ENCODE assay signal across 8 mouse cellular contexts in the genomic region with DNA sequence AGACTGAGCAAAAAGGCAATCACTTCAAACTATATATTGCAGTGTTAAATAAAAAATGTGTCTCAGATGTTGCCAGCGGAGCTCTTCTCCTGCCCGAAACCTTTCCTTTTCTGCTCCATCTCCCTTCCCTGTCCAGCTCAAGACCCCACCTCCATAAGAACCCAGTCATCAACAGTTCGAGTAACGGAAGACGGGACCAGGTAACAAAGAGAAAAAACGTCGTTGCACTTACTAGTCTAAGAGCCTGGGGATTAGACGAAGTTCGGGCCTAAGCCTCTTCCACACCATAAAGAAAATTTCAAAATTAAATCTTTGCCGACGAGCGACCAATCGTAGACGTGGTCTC. TPM values are rescaled to one million over a fixed set of nuclear protein-coding genes. Genes with fewer than 3 reads are reported as not detected.
DNase-seq lines count a peak whose midpoint lies in the region; ATAC-seq and TF ChIP-seq lines count a peak whose summit lies in the region.

A gene (minus strand): TSS at position 300 of the 346 bp plus-strand sequence.

- ATAC-seq in lung, embryonic 16.5 days (ENCODE audit: low read depth): no peak
- no peak for ATAC-seq in limb, embryonic 13.5 days (ENCODE audit: low FRiP score, low read depth)

- peaks cover 18% of the 10 kb centered on the region for H3K36me3 ChIP-seq in lung, embryonic 16.5 days (ENCODE audit: control insufficient read depth, insufficient read depth, low read length)
- H3K36me3 ChIP-seq in forebrain, embryonic 10.5 days (replicated peaks): peaks cover 54% of the 10 kb centered on the region
- H3K36me3 ChIP-seq in limb, embryonic 13.5 days: peaks cover 32% of the 10 kb centered on the region
- peaks cover 2% of the 10 kb centered on the region for H3K36me3 ChIP-seq in small intestine, adult 2 months (ENCODE audit: control insufficient read depth, insufficient read depth, low read length)

- peak within 1 kb of the TSS; percentile 93 for H3K27ac ChIP-seq in lung, embryonic 16.5 days (ENCODE audit: low read length)
- H3K27ac ChIP-seq in forebrain, embryonic 10.5 days: peak within 1 kb of the TSS; percentile 100
- H3K27ac ChIP-seq in limb, embryonic 13.5 days: peak within 1 kb of the TSS; percentile 97
- H3K27ac ChIP-seq in small intestine, adult 2 months (ENCODE audit: insufficient read depth, low read depth, low read length): peak within 1 kb of the TSS; percentile 76

- peak within 1 kb of the TSS; percentile 98 for H3K9ac ChIP-seq in lung, embryonic 16.5 days (ENCODE audit: low read length)
- peak within 1 kb of the TSS; percentile 99 for H3K9ac ChIP-seq in limb, embryonic 13.5 days

- intact Hi-C loops in left cerebral cortex, postnatal 14 days (cut with DNase I): no loop called here

- 0% methylated on average over 14 of the region's 14 CpGs for WGBS in lung, embryonic 16.5 days
- WGBS in forebrain, embryonic 10.5 days: under 1% methylated on average over 14 of the region's 14 CpGs
- 1% methylated on average over 14 of the region's 14 CpGs for WGBS in limb, embryonic 13.5 days
- WGBS in small intestine, adult 2 months: 0% methylated on average over 14 of the region's 14 CpGs

- TF ChIP-seq POLR2A in small intestine, adult 2 months (IDR thresholded peaks at IDR 0.05; ENCODE audit: low read depth, low read length): no peak

- DNase-seq in lung, postnatal 25 days (ENCODE audit: low spot score): no peak
- no peak for DNase-seq in forebrain, embryonic 10.5 days (ENCODE audit: extremely low spot score, low spot score)
- DNase-seq in left cerebral cortex, postnatal 14 days (ENCODE audit: low spot score in 2 of 2): no peak
- no peak for DNase-seq in lung, postnatal 36 days
- DNase-seq in frontal cortex, postnatal 14 days (ENCODE audit: low spot score in 2 of 2): no peak

- peak within 1 kb of the TSS; percentile 95 for H3K4me3 ChIP-seq in lung, embryonic 16.5 days (ENCODE audit: low read length)
- H3K4me3 ChIP-seq in forebrain, embryonic 10.5 days: peak within 1 kb of the TSS; percentile 75
- peak within 1 kb of the TSS; percentile 99 for H3K4me3 ChIP-seq in limb, embryonic 13.5 days
- H3K4me3 ChIP-seq in small intestine, adult 2 months (ENCODE audit: low read depth, low read length): peak within 1 kb of the TSS; percentile 74

- no peak for TF ChIP-seq CTCF in small intestine, adult 2 months (IDR thresholded peaks at IDR 0.05; ENCODE audit: extremely low read depth, insufficient read length, insufficient replicate concordance, low read depth, low read length)

- H3K4me1 ChIP-seq in lung, embryonic 16.5 days (replicated peaks; ENCODE audit: control insufficient read depth, insufficient read depth, low read length): peaks cover 9% of the 10 kb centered on the region
- H3K4me1 ChIP-seq in forebrain, embryonic 10.5 days: peaks cover 32% of the 10 kb centered on the region
- peaks cover 30% of the 10 kb centered on the region for H3K4me1 ChIP-seq in limb, embryonic 13.5 days
- no peaks in the 10 kb centered on the region for H3K4me1 ChIP-seq in small intestine, adult 2 months (ENCODE audit: control insufficient read depth, insufficient read depth, insufficient read length, low read length)

- no peaks in the 10 kb centered on the region for H3K27me3 ChIP-seq in lung, embryonic 16.5 days (ENCODE audit: control insufficient read depth, insufficient read depth, low read depth, low read length)
- no peaks in the 10 kb centered on the region for H3K27me3 ChIP-seq in forebrain, embryonic 10.5 days (ENCODE audit: poor library complexity, severe bottlenecking)
- no peaks in the 10 kb centered on the region for H3K27me3 ChIP-seq in limb, embryonic 13.5 days
- H3K27me3 ChIP-seq in small intestine, adult 2 months (ENCODE audit: control insufficient read depth, insufficient read depth, low read length): no peaks in the 10 kb centered on the region

- H3K9me3 ChIP-seq in lung, embryonic 16.5 days (ENCODE audit: control insufficient read depth, low read length): no peaks in the 10 kb centered on the region
- no peaks in the 10 kb centered on the region for H3K9me3 ChIP-seq in forebrain, embryonic 10.5 days
- H3K9me3 ChIP-seq in limb, embryonic 13.5 days: no peaks in the 10 kb centered on the region

- peak within 1 kb of the TSS; percentile 58 for H3K4me2 ChIP-seq in lung, embryonic 16.5 days (ENCODE audit: low read depth, low read length)
- H3K4me2 ChIP-seq in limb, embryonic 13.5 days (replicated peaks): peak within 1 kb of the TSS; percentile 73

RNA-seq across cellular contexts. Expression of the gene that starts here (rescaled TPM):
- 12.5 and 13.9 TPM in 2 replicates for polyA plus RNA-seq in lung, embryonic 16.5 days (2015; fragmentation: Nextera tagmentation; extraction: Ambion mirVana)
- 17.6 and 17.7 TPM in 2 replicates for polyA plus RNA-seq in forebrain, embryonic 10.5 days (2016; fragmentation: Nextera tagmentation; extraction: Ambion mirVana)
- polyA plus RNA-seq in limb, embryonic 13.5 days (2015; fragmentation: Nextera tagmentation; extraction: Ambion mirVana): 6.7 and 7.9 TPM in 2 replicates
- 0.14 and 0.42 TPM in 2 replicates for polyA plus RNA-seq in small intestine, adult 2 months (2012; rRNA removed)
- under 1 TPM; 0.53 to 0.75 TPM for total RNA-seq in left cerebral cortex, postnatal 14 days (2021)
